Mouse (Mus musculus) erythroblast, embryonic 14.5 days (primary cell): Measurements from ENCODE around the gene Gpsm2. TPM values are rescaled to one million over a fixed set of nuclear protein-coding genes. Genes with fewer than 3 reads are reported as not detected.

ENCODE experiments used
- H3K27me3 ChIP-seq: 2 replicates; pipeline ENCODE4 v1.6.1; 2012; ENCODE audit warnings: inconsistent platforms; ENCODE audit not compliant: control insufficient read depth
- H3K36me3 ChIP-seq: 2 replicates; pipeline ENCODE4 v1.6.1; 2012; ENCODE audit warnings: mild to moderate bottlenecking, inconsistent platforms; ENCODE audit not compliant: control insufficient read depth
- H3K4me1 ChIP-seq: 2 replicates; pipeline ENCODE4 v1.6.1; 2012; ENCODE audit warnings: inconsistent platforms; ENCODE audit not compliant: control insufficient read depth
- H3K4me3 ChIP-seq: replicated peaks from 2 replicates; pipeline ENCODE3; 2012; ENCODE audit warnings: moderate library complexity, mild to moderate bottlenecking, inconsistent platforms
- H3K9me3 ChIP-seq: 2 replicates; pipeline ENCODE4 v1.6.1; 2012; ENCODE audit warnings: low read length, inconsistent platforms, mixed read lengths; ENCODE audit not compliant: control insufficient read depth
- GATA1 ChIP-seq: IDR thresholded peaks from 2 replicates; pipeline ENCODE4 v1.6.1; 2012; ENCODE audit warnings: low read length, inconsistent platforms, mixed read lengths
- TAL1 ChIP-seq: IDR thresholded peaks from 3 replicates; pipeline ENCODE4 v1.6.1; 2012; ENCODE audit warnings: low read length, inconsistent platforms, mixed read lengths
- polyA plus RNA-seq: library from polyadenylated mRNA; stranded (reverse); fragments of >175 nt; gene quantifications from 2 replicates; pipeline ENCODE4 v1.2.3, GENCODE M21; 2012

Gpsm2 gene
- polyA plus RNA-seq, 1 experiment, result 2.1 TPM

DNA sequence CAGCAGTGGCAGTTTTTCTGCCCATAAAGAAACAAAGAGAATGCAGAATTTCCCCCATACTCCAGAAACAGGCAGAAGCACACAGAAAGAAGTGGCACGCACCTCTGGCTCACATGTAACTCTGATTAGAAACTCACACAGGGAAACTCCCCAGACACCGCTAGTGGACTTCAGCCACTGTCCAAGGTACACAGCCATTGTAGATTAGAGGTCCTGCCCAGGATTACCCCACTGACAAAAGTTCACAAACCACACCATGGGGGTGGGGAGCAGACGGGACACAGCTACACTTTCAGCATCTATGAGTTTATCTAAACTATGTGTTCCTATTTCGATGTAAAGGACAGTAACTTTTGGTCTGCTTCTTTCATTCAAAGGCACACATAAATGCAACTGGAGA is 7.3 kb downstream of the Gpsm2 start:
- Histone ChIP-seq H3K4me3 (no peak overlapping the region), H3K4me1 (peaks cover 66% of the 10 kb centered on the region), H3K36me3 (peaks cover 79% of the 10 kb centered on the region), H3K9me3 (no peaks in the 10 kb centered on the region), H3K27me3 (no peaks in the 10 kb centered on the region)
- TF ChIP-seq GATA1 (no peak), TAL1 (no peak)

DNA sequence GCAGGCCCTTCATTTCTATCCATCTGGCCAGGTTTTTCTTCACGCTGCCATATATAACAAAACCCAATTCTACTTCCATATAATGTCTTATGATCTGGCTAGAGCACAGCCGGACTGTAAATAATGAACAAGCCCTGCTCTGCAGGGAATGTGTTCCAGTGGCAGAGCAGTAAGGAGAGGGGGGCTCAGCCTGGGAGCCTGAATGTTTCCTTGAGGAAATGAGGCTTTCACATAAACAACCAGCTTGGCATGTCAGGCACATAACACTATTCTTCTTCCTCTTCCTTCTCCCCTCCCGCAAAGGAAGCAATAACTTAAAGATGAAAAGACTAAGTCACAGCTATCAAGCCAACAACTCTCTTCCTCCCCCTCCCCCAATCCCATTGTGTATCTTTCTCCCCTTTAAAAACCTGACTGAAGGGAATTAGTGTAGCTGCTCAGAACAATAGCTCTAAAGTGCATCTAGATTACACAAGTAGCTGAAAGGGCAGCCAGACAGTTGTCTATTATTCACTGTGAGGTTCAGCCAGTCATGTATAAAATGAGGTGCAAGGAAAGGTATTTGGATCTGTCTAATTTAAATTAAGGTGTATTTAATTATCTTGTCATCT is 8.9 kb downstream of the Gpsm2 start:
- Histone ChIP-seq H3K4me1 (peaks cover 62% of the 10 kb centered on the region), H3K9me3 (no peaks in the 10 kb centered on the region)

DNA sequence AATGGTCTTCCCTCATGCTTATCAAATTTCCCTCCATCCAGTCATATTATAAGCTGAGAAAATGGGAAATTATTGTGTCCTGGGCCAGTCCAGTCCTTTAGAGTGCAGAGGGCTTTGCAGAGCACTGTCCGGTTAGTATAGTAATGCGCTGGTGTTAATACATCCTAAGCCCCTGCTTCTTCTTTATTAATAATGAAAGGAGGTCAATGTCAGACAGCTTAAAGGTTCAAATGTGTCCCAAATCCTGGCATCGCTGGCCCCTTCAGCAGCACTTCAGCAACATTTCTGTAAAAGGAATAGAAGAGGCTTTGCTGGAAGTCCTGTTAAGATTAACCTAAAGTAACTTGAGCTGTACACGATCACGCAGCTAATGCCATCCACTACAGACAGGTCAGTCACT is 10.8 kb downstream of the Gpsm2 start:
- no peak for TF ChIP-seq TAL1
- no peak for TF ChIP-seq GATA1
- Histone ChIP-seq H3K4me1 (peaks cover 56% of the 10 kb centered on the region), H3K9me3 (no peaks in the 10 kb centered on the region), H3K4me3 (no peak overlapping the region), H3K27me3 (no peaks in the 10 kb centered on the region), H3K36me3 (peaks cover 90% of the 10 kb centered on the region)

More for the DNA sequence above, 8.9 kb downstream of the Gpsm2 start:
- TF ChIP-seq TAL1 (no peak), GATA1 (no peak)
- Histone ChIP-seq H3K4me3 (no peak overlapping the region), H3K27me3 (no peaks in the 10 kb centered on the region), H3K36me3 (peaks cover 82% of the 10 kb centered on the region)

DNA sequence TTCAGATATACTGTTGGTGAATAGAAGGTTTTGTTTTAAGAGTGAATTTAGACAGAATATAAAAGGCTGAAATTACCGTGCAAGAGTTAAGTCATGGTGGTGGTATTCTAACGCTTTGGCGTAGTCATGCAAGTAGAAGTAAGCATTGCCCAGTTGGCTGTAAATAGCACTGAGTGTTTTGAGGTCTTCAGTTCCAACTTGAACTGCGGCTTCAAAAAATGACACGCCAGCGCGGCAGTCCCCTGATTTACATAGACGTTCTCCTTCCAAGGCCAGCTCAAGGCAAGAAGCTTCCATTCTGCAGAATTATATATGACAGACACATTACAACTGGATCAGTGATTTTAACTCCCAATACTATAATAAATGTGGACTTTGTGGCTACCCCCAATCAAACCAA is 19.3 kb downstream of the Gpsm2 start:
- Histone ChIP-seq H3K4me3 (no peak overlapping the region), H3K9me3 (no peaks in the 10 kb centered on the region), H3K4me1 (peaks cover 17% of the 10 kb centered on the region), H3K36me3 (peaks cover 96% of the 10 kb centered on the region), H3K27me3 (no peaks in the 10 kb centered on the region)
- no peak for TF ChIP-seq TAL1

DNA sequence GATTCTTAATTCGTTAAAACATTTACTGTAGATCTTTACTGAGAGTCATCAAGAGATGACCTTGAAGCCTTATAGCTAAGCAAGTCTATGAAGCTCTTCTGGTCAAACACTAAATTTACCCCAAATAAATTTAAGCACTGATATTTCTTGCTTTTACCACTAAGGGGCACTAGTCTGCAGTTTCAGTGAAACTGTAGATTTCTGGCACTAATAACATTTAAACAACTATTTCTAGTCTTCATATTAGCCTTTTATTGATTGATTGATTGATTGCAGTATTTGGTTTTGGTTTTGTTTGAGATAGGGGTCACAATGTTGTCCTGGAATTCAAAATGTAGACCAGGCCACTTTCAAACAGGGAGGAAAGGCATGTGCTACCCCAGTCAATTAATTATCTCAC is 20.9 kb downstream of the Gpsm2 start:
- no peak overlapping the region for H3K4me3 ChIP-seq
- H3K36me3 ChIP-seq, result peaks cover 96% of the 10 kb centered on the region
- TF ChIP-seq GATA1, result no peak
- no peak for TF ChIP-seq TAL1
- no peaks in the 10 kb centered on the region for H3K27me3 ChIP-seq
- H3K9me3 ChIP-seq, result no peaks in the 10 kb centered on the region
- H3K4me1 ChIP-seq, result peaks cover 12% of the 10 kb centered on the region

DNA sequence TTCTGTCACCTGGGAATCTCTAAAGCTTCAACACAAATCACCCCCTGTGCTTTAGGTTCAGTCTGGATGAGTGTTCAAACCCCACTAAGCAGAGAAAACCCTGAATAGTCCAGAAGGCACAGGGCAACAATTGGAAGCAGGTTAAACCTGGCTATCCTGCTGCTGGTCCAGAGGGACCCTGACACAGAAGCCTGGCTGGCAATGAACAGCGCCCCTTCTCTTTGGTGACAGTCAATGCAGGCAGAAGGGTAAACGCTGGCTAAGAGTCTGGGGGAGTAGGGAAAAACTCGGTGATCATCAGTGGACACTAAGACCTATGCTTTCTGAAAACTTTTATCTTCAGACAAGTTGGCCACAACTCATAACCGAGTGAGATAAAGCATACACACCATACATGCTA is 22.3 kb downstream of the Gpsm2 start:
- H3K36me3 ChIP-seq, result peaks cover 98% of the 10 kb centered on the region
- H3K4me3 ChIP-seq, result no peak overlapping the region
- no peak for TF ChIP-seq GATA1
- TF ChIP-seq TAL1, result no peak
- no peaks in the 10 kb centered on the region for H3K9me3 ChIP-seq
- no peaks in the 10 kb centered on the region for H3K27me3 ChIP-seq
- H3K4me1 ChIP-seq, result peaks cover 12% of the 10 kb centered on the region

DNA sequence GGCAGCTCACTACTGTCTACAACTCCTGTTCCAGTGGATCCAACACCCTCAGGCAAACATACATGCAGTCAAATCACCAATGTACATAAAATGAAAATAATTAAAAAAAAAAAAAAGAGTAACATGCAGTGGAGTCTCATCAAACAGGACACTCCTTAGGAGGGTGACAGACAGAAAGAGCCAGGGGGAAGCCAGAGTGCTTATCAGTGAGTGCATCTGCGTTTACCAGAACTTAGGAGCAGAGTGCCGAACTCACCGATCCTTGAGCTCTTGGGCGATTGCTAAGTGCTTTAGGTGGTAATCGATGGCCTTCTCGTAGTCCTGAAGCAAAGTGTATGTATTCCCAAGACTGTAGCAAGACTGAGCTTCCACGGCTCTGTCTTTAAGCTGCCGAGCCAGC is 23.4 kb downstream of the Gpsm2 start:
- TF ChIP-seq TAL1, result no peak
- no peak for TF ChIP-seq GATA1
- peaks cover 100% of the 10 kb centered on the region for H3K36me3 ChIP-seq
- H3K27me3 ChIP-seq, result no peaks in the 10 kb centered on the region
- peaks cover 9% of the 10 kb centered on the region for H3K4me1 ChIP-seq
- no peaks in the 10 kb centered on the region for H3K9me3 ChIP-seq
- H3K4me3 ChIP-seq, result no peak overlapping the region

DNA sequence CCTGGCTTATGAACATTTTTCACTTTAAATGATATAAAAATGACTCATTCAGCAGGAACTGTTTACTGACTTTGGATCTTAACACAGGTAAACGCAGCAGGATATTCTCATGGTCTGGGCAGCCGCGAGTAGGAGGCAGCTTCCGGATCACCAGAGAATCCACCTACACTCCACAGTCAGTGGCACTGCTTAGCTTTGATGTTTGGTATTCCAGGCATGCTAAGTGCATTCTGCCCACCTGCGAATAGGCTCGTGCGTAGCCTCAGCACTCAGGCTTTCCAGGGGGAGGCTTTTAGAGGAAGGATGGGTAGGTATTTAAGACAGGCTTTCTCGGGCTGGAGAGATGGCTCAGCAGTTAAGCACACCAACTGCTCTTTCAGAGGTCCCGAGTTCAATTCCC is 27.8 kb downstream of the Gpsm2 start:
- Histone ChIP-seq H3K9me3 (no peaks in the 10 kb centered on the region), H3K4me1 (peaks cover 9% of the 10 kb centered on the region), H3K4me3 (no peak overlapping the region), H3K36me3 (peaks cover 79% of the 10 kb centered on the region), H3K27me3 (no peaks in the 10 kb centered on the region)
- TF ChIP-seq TAL1 (no peak), GATA1 (no peak)

DNA sequence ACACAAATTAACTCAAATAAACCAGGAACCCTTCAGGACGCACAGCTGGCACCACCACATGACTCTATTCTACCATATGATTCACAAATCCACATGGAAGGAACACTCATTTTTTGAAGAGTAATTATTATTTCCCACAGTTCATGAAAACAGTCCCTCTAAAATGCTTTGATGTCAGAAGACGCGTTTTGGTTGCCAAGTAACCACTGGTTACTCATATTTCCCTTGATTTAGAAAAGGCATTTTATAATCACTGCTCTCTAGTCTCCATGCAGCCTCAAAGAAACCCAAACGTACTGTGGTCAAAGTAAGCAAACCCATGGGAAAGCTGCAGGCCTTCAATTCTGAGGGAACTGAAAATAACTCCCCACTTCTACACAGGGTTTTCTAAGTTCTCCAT is 32.1 kb downstream of the Gpsm2 start:
- TF ChIP-seq TAL1 (no peak), GATA1 (no peak)
- H3K36me3 ChIP-seq, result peaks cover 79% of the 10 kb centered on the region
- H3K27me3 ChIP-seq, result no peaks in the 10 kb centered on the region

DNA sequence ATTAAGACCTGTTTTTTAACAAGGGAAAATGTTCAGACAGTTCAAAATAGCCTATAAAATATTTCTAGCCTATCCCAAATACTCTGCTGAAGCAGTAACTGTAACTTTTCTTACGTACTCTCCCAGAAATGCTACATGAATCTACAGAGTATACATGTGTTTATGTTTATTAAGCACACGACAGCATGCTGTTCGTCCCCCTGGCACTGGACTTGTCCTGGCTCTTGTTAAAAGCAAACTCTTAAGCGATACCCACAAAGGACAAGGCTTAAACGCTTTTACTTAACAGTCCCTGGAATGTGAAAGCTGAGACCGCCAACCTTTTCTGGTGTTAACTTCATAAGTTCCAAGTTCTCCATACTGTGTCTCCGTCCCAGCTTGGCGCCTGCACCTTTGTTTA is 32.7 kb downstream of the Gpsm2 start:
- no peaks in the 10 kb centered on the region for H3K4me1 ChIP-seq
- no peaks in the 10 kb centered on the region for H3K27me3 ChIP-seq
- H3K4me3 ChIP-seq, result no peak overlapping the region
- no peaks in the 10 kb centered on the region for H3K9me3 ChIP-seq
- TF ChIP-seq TAL1 (no peak), GATA1 (no peak)
- H3K36me3 ChIP-seq, result peaks cover 77% of the 10 kb centered on the region

More for the DNA sequence above, 32.1 kb downstream of the Gpsm2 start:
- Histone ChIP-seq H3K4me1 (no peaks in the 10 kb centered on the region), H3K9me3 (no peaks in the 10 kb centered on the region), H3K4me3 (no peak overlapping the region)
